Mouse (Mus musculus): Measurements from ENCODE around the gene Mst1.

Mst1 gene

GRCm38 (mm10) chr9:108053665-108054225 lies 26.5 kb upstream of the Mst1 start:
- TF ChIP-seq GATA4 (IDR thresholded peaks at IDR 0.05; ENCODE audit: insufficient replicate concordance, low read length), result no peak

DNA sequence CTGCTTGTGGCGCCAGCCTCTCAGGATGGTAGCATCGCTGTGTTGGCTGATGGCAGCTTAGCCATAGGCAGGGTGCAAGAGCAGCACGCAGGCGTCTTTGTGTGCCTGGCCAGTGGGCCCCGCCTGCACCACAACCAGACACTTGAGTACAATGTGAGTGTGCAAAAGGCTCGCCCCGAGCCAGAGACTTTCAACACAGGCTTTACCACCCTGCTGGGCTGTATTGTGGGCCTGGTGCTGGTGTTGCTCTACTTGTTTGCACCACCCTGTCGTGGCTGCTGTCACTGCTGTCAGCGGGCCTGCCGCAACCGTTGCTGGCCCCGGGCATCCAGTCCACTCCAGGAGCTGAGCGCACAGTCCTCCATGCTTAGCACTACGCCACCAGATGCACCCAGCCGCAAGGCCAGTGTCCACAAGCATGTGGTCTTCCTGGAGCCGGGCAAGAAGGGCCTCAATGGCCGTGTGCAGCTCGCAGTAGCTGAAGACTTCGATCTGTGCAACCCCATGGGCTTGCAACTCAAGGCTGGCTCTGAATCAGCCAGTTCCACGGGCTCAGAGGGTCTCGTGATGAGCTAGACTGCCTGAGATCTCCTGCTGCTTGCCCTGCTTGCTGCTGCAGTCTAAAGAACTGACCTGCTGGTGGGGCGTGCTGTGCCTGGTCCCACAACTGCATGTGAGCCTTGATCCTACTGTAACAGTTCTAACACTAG lies 25.8 kb upstream of the Mst1 start:
- no peak for TF ChIP-seq GATA4 (IDR thresholded peaks at IDR 0.05; ENCODE audit: insufficient replicate concordance, low read length)

DNA sequence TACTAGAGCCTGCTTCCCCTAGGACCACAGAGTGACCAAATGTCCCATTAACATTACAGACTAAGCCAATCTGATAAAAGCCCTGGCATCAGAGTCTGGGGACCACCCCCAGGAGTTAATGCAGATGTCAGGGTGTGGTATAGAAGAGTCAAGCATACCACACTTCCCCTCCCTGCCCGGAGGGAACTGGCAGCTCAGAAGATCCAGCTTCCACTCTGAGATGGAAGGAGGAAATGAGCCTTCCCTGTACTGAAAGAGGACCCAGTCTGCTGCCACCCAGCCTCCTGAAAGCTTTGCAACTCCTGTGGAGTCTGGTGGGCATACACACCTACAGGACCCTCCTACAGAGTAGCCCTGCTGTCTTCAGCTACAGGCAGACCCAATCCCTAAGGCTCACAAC lies 25.2 kb upstream of the Mst1 start:
- no peak for TF ChIP-seq GATA4 (IDR thresholded peaks at IDR 0.05; ENCODE audit: insufficient replicate concordance, low read length)

DNA sequence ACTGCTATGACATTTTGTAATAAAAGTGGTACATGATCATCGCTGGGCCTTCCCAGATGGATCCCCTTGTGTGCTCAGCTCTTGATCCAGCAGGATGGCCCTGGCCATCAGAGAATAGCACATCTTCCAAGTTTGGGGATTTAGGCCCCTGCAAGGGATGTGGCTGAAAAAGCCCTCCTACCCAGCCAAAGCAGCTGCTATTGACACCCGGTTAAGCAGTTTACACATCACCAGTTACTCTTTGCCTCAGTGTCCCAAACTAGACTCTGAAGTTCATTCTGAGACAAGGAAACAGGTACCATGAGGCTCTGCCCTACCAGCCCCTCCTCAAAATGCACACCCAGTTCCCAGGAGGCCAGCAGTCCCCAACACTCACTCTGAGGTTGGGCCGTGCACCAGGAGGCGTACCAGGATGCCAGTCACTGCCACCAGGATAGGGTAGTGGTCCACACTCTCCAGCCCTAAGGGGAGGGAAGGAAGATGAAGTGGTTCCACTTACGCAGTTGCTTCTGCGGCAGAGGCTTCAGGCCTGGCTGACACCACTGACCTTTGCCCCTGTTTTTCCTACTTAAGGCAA lies 24.5 kb upstream of the Mst1 start:
- no peak for TF ChIP-seq GATA4 (IDR thresholded peaks at IDR 0.05; ENCODE audit: insufficient replicate concordance, low read length)

DNA sequence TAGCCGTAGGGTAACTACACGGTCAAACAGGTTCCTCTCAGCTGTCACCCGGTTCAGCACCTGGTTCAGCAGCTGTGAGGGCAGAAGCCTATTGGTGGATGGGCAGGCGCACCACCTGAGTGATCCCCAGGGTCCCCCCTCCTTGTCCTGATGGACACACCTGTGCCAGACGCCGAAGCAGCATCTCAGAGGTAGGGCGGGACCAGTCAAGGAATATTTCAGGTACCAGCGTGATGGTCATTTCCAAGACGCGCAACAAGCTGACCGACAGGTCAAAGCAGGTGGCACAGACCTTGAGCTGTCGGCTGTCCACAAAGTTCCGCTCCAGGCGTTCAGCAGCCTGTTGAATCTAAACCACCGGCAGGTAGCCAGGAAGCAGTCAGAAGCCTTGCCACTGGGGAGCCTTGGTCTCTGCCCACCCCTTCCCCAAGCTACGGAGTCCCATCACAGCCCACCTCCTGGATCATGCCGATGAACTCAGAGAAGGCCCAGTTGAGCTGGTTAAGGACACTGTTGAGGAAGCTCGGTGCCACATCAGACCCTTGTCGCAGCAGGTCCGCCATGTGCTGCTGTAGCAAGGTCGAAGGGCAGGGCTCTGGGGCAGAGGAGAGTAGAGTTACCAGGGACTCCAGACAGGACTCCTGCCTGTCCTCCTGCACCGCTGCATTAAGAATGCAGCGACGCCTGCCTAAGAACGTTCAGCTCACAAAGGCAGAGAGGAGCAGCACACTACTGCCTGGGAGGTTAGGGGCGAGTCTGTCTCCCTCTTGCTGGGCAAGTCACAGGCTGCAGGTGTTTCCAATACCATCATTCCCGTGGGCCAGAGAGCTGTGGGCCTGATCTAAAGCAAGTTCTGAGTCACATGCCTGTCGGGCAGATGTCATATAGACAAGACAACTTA lies 23.6 kb upstream of the Mst1 start:
- no peak for TF ChIP-seq GATA4 (IDR thresholded peaks at IDR 0.05; ENCODE audit: insufficient replicate concordance, low read length)

- TF ChIP-seq GATA4 (IDR thresholded peaks at IDR 0.05; ENCODE audit: insufficient replicate concordance, low read length), result peak; percentile 13; the same call in 1 of the 2 replicates
These were observed 23.0 kb upstream of the Mst1 start for GRCm38 (mm10) chr9:108057262-108057562.

- TF ChIP-seq GATA4 (IDR thresholded peaks at IDR 0.05; ENCODE audit: insufficient replicate concordance, low read length), result no peak
These were observed 21.9 kb upstream of the Mst1 start for GRCm38 (mm10) chr9:108058291-108058690.

DNA sequence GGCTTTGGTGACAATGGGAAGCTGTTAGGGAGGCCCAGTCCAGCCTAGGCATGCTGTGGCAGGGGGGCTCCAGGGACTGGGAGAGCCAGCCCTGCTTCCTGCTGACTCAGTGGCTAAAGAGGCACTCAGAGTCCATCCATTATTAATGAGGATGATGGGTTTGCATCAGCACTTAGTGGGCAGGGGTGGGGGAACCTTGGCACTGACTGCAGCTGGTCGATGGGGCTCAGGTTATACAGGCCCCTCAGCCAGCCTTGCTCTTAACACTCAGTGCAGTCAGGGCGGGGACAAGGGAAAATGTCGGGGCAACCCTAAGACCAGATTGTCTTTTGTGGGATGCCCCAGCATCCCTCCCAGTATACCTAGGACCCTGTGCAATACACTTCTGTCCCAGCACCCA lies 18.1 kb upstream of the Mst1 start:
- no peak for TF ChIP-seq GATA4 (IDR thresholded peaks at IDR 0.05; ENCODE audit: insufficient replicate concordance, low read length)

- TF ChIP-seq GATA4 (IDR thresholded peaks at IDR 0.05; ENCODE audit: insufficient replicate concordance, low read length), result no peak
These were observed 16.9 kb upstream of the Mst1 start for GRCm38 (mm10) chr9:108063361-108063760.

DNA sequence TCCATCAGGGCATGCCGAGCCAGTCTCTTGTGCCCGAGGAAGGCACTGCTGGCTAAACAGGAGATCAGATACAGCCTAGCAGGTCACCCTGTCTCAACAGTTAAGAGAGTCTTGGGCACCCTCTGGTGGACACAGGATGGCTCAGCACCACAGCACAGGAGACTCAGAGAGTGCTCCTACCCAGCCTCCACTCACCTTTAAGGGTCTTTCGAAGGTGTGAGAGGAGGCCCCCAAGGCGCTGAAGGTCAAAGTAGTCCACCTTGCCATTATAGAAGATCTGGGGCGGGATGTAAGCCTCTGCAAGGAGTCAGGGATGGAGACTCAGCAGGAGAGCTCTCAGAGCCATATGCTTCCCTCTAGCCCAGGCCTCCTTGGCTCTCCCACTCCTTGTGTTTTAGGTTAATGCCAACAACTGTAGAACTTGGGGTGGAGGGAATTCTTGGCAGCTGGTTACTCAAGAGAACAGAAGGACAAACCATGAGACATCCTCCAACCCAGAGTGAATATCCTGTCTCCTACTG lies 14.7 kb upstream of the Mst1 start:
- no peak for TF ChIP-seq GATA4 (IDR thresholded peaks at IDR 0.05; ENCODE audit: insufficient replicate concordance, low read length)

- no peak for TF ChIP-seq GATA4 (IDR thresholded peaks at IDR 0.05; ENCODE audit: insufficient replicate concordance, low read length)
These were observed 13.0 kb upstream of the Mst1 start for GRCm38 (mm10) chr9:108067199-108067598.

GRCm38 (mm10) chr9:108067900-108068299 lies 12.3 kb upstream of the Mst1 start:
- no peak for TF ChIP-seq GATA4 (IDR thresholded peaks at IDR 0.05; ENCODE audit: insufficient replicate concordance, low read length)

- TF ChIP-seq GATA4 (IDR thresholded peaks at IDR 0.05; ENCODE audit: insufficient replicate concordance, low read length), result no peak
These were observed 11.2 kb upstream of the Mst1 start for GRCm38 (mm10) chr9:108069007-108069406.

DNA sequence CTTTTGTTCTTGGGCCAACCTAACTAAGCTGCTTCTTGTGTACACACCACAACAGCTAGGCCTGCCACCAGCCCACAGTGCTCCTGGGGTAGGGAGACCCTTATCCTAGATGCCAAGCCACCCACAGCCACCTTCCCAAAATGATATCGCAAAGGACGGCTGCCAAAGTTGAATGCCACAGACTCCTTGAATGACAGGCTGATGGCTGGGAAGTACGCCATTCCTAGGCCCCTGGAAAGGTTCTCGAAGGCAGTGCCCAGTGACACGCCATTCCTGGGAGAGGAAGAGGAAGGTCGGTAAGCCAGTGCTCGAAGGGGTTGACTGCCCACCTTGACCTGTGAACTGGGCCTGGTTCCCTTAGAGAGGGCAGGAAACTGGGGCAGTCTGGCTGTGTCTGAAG lies 10.7 kb upstream of the Mst1 start:
- TF ChIP-seq GATA4 (IDR thresholded peaks at IDR 0.05; ENCODE audit: insufficient replicate concordance, low read length), result no peak

GRCm38 (mm10) chr9:108071801-108072200 lies 8.4 kb upstream of the Mst1 start:
- TF ChIP-seq GATA4 (IDR thresholded peaks at IDR 0.05; ENCODE audit: insufficient replicate concordance, low read length), result no peak
